Mouse (Mus musculus) cerebellum, adult 11-12 months (tissue): ENCODE results near the gene Fbxw8.

Source experiments
- DNase-seq: peaks from one replicate; pipeline ENCODE4 v3.0.0; 2022

Fbxw8 gene

DNA sequence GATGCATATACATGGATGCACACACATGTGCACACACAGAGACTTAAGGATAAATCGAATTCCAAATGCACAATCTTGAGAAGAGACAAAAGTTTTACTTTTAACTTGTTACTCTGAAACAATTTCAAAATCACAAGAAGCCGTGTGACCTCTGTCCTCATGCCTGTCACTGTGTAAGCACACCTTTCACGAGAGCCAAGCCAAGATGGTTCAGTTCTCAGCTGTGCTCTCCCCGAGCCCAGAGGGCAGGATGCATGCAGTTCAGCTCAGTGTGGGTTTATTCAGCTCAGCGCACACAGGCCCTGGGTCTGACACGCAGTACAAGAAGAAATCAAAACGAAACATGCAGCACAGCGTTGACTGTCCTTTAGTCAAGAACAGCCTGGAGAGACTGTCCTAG lies 49.7 kb downstream of the Fbxw8 start:
- no peak for DNase-seq

DNA sequence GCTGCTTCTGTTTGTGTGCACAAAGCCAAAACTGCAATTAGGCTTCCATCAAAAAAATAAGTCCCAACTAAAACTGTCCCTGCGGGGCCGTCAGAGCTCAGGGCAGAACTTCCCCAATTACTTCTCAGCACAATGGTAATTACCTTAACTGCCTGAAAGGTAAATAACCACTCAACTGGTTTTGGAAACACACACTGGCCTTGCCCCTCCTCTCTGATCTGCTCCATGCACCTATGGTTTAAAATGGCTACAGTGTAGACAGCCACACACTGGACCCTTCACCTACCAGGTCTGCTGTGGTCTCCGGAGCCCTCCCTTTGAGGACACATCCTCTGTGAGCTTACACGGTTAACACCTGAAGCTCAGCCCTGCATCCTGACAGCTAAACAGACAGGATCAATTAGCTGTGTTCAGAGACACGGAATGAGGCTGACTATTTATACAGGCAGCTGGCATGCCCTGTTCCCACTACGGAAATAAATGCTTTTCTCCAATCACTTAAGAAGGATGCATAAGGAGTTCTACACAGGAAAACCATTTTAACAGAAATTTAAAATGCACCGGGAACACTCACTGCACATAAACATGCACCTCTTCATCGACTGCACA lies 55.3 kb downstream of the Fbxw8 start:
- DNase-seq: no peak

DNA sequence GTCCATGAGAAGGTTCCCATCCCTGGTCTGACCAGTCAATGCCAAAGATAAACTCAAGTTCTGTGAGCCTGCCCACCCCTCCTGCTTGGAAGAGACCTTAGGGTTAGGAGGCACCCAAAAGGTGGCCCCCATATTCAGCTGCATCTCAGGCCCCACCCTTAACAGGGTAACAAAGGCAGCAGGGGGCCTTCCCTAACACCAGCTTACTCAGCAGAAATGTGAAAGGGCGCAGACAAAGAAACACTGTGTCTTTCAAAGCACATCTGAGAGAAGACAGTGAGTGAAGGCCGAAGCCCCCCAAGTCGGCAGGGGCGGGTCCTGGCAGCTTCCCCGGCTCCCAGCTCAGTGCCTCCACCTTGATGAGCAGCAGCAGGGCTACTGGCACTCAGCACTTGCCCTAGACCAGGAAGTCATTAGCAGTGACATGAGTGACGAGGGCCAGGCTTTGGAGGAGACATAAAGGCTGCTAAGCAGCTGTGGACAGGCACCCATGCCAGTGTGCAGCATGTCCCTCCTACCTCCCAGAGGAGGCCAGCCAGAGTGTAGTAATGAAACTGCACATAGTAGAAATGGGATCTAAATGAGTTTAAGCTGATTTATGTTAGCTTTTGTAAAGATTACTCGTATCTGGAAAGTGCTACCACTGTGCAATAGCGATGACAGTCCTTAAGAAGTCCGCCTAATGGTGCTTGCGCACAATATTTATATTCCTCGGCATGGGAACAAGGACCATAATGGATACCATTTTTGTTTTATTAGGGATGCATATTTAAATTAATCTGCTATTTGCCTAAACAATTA lies 56.0 kb downstream of the Fbxw8 start:
- DNase-seq: no peak

DNA sequence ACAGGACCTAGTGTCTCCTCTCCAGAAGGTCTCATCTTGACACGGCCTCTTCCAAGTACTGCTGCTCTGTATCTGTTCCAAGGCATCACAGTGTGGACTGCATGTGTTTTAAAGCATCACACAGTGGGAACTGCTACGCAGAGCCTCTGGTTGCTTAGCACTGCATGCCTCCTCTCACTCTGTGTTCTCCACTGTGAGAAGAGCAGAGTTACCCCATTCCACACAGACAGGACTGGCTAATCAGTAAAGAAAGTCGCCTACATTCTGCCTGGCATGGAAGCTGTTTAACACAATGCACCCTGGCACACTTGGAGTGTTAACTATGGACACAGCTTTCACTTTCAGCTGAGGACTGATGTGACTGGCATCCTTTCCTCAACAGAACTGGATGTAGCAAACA lies 58.9 kb downstream of the Fbxw8 start:
- DNase-seq: no peak

DNA sequence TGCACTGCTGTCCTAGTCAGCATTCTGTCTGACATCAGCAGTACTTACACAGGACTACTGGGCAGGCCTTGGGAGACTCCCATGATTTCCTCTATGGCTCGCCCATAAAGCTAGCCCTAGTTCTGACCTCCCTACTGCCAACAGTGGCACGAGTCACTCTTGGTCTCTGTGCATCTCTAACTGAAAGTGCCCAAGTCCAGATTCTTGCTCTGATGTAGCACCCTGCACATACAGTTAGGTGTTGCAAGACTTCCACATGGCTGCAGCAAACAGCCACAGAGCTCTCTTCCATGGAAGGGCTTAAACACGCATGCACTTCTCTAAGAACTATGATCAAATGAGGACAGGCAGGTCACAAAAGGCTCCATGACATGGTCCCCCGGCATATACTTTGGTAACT lies 59.4 kb downstream of the Fbxw8 start:
- no peak for DNase-seq

DNA sequence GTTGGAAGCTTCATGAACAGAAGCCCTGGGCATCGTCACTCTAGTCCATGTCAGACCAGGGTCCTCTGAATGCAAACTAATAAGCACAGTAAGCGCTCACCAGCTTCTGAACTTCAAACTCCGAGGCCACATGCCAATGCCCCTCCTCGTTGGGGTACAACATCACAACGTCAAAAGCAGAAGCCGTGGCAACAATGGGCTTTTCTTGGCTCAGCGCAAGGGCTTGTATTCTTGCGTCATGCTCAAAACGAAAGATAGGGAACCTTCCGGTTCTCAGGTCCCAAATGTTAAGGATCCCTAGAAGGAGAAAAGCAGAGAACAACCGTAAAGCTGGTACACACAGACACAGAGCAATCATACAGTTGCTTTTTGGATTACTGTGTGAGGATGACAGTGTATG lies 59.8 kb downstream of the Fbxw8 start:
- DNase-seq: no peak

DNA sequence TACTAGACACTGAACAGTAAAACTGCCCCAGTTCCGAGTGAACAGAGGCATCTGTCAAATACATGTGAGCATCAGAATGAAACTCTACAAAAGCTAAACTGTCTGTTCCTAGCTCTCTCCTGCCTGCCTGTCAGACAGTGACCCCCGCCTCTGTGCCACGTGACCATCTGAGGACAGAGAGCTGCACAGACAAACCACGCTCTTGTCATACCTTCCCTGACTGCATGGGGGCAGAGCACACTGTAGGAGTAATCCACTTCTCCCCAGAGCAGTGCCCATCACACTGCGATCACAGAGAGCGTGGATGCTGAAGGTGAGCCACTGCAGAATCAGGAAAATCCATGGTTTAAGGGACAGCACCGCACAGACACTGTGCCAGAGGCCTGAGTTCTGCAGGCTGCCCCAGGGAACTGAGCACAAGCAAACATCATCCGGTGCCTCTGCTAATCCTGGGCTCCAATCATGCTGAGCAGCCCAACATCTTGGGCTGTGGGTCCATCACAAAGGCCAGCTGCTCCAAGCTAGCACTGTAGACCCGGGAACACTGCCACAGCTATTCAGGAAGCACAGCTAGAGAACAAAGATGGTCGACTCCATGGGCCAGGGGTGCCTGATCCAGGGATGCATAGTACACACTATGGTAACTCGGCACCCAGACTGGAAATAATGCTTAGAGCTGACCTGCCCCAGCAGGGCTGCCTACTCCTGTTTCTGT lies 61.8 kb downstream of the Fbxw8 start:
- DNase-seq: no peak

DNA sequence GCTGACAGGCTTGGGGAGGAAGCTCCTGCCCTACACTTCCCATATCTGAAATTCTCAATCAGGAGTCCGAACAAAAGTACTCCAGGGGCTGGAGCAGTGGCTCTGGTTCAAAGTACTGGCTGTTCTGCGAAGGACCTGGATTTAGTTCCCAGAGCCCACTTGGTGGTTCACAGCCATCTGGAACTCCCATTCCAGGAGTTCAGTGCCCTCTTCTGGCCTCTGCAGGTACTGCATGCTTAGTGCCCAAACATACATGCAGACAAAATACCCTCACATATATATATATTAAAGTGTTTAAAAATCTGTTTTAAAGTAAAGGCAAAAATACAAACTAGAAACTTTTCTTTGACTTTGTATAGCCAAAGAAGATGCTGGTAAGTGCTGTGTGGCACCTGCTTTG lies 64.4 kb downstream of the Fbxw8 start:
- peak; percentile 50 for DNase-seq

DNA sequence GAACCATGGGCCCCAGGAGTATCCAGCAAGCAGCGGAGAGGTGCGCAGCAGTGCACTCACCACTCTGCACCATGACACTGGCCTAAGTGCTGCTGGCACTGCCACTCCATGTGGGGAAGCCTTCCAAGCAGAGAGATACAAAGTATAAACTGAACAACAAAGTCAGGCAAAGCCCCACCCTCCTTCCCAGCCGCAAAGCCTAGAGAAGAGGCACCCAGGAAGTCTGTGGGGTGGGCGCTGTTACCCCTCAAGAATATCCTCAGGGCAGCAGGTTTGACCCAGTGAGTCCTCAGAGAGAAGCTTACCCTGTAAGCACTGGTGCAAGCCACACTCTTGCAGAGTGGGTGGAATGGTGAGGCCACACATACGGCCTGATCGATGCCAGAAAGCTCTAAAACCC lies 65.2 kb downstream of the Fbxw8 start:
- DNase-seq: peak; percentile 32

DNA sequence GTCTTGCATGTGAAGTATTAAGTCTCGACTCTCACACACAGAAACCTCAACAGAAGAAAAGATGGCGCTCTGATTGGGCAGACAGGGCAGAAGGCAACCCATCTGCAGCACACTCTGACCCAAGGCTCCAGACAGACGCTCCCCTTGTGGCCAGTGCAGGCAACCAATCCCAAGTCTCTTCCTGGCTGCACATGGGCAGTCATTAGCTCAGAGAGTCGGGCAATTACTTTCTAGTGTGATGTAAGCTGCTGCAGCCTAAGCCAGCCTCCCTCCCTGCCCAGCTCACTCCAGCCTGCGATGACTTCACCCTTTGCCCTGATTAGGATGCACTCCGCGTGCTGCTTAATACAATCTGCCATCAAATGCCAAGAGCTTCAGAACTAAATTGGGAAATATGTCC lies 66.2 kb downstream of the Fbxw8 start:
- DNase-seq: peak; percentile 86

DNA sequence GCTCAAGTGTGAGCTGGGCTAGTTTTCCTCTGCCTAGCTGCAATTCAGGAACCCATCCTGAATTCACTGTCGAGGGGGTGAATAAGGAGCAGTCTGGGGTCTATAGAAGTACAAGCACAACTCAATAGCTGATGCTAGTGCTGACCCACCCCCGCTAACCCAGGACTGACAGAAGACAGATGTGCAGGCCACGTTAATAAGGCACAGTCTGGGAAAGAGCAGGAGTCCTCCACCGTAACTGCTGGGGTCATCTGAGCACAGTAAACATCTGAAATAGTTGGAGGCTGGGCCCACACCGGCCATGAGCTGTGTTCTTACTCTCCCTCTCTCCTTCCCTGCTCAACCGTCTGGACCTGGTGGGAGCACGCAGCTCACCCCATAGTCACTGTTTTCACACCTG lies 68.3 kb downstream of the Fbxw8 start:
- no peak for DNase-seq

DNA sequence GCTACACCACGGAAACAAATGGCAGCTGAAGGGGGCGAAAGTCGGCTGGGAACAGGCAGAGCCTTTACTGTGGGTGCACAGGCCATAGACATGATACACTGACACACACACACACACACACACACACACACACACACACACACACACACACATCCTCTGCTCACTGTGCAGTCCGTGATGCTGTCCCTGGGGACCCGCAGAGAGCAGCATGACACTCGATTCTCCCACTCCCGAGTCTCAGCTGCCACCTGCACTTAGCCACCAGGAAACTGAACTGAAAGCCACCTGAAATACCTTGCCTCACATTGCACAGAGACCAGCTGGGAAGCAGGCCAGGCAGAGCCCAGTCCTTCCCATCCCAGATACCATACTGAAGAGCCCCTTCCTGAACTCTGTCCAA lies 70.0 kb downstream of the Fbxw8 start:
- DNase-seq: peak; percentile 33

DNA sequence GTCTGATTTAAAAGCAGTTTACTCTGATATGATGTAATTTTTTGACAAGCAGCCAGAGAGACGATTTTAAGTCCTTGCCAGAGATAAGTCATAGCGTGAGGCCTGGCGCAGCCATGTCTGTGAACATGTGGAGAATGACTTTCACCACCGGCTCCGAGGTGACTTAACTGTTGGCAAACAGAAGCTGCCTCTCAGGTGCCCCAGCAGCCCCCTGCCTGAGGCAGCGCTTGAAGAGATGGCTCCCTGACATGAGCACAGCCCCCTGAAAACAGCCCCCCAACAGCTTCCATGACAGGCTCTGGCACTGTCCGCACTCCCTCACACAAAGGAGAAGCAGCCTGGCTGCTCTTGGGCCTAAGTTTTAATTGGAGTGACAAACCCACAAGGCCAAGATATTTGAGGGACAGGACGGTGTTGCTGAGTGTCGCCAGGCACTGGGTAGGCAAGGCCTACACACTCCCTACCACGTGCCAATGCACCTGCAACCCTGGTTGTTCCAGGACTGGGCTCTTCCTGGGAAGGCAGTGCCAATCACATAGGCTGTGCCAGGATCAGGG lies 71.0 kb downstream of the Fbxw8 start:
- DNase-seq: peak; percentile 57

DNA sequence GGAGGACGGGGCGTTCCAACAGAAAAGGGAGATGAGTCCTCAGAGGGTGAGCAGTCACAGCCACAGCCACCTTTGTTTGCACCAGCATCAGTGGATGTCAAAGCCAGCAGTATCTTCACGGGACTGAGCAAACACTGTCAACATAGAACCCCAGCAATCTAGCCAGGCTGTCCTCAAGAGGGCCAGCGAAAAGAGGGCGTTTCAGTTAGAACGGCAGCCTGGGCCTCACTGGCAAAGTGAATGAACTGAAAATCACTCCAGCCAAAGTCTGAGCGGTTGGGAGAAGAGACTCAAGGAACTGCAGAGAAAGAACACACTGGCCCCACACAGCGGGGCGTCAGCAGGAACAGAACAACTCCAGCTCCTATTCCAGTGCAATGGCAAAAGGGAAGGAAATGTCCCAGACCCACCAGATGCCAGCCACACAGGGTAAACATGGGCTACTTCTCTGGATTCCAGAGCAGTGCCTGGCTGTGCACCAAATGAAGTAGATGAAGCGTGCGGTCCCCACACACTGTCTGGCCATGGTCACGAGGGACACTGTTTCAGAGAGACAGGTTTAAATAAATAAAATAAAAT lies 72.1 kb downstream of the Fbxw8 start:
- peak; percentile 52 for DNase-seq

DNA sequence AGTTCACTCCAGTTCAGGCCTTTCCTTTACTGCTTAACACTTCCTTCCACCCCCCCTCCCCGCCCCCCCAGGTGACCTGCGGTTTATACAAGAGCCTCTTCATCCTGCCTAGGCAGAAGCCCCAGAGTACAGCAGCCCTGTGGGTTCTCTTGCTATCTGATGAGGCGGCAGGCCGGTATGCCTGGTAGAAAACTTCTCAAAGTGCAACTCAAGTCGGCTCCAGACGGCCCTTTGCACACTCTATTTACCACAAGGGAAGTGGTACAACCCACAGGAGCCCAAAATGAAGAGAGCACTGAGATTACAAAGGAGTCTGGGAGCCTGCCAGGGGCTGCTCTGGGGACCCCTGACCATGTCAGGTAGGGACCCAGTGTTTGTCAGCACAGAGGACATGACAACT lies 73.3 kb downstream of the Fbxw8 start:
- DNase-seq: peak; percentile 39

DNA sequence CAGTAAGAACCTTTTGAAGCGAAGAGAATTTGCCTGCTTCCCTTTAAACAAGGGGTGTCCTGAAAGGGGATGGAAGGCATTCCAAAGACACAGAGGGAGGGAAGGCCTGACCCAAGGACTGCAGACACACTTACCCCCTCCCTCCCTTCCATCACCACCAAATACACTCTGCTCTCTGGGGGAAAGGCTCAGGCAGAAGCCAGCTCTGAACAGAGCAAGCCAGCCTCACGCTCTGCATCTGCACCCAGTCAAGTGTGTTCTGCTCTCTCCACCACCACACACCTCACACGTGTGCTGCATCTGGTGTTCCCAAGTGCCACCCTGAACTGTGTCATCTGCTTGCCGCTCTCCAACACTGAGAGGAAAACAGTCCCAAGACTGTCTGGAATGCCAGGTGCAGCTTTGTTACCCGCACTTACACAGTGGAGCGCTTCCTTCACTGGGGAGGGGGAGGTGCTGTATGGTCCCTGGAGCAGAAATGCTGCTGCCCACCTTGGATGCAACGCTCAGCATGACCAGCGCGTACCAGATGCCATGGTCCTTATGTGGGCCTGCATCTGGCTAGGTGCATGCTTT lies 73.8 kb downstream of the Fbxw8 start:
- DNase-seq: peak; percentile 26

DNA sequence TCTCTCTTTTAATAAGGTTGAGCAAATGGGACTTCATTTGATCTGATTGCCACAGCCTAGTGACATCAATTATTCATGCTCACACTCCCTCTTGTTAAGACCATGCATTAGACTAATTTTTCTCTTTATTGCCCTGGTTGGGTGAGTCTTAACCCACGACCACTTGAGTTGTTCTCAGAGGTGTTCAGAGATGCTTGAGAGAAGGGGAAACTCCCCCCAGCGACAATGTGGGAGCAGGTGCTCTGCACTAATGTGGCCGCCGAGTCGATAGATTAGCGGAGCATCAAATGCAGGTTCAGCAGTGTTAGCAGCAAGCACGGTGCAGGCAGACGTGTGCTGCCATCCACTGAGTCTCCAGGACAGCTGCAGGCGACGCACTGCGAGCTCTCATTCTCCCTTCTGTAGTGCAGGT lies 75.4 kb downstream of the Fbxw8 start:
- DNase-seq: peak; percentile 15

DNA sequence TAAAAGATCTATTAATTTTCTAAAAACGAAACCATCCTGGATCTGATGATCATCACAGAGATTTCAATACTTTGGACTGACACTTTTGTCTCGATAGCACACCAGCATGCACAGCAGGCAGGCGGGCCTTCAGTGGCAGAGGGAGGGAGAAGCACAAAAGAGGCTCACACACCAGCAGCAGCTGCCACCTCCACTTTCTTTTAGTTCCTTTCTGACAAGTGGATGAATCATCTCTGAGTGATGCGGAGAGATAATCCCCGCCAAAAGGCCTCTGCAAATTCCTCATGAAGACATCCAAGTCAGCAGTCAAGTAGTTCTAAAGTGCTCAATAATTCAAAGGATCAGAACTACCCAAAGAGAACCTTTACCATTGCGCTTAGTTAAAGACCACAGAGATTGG lies 75.9 kb downstream of the Fbxw8 start:
- DNase-seq: no peak

DNA sequence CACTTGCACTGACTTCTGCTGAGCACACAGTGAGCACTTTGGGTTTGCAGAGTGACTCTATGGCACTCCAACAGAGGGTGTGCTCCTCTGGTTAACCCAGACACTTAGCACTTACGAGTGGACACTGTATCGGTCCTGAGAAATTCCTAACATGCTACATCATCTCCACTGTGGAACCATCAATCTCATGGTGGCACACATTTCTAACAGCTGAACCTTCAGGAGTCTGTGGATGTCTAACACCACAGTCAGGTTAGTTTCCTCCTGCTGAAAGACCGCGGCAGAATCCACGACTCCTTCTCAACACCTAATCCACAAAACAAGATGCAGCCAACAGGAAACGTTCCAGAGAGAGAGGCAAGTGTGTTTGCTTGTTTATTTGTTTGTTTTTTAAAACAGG lies 76.7 kb downstream of the Fbxw8 start:
- no peak for DNase-seq

DNA sequence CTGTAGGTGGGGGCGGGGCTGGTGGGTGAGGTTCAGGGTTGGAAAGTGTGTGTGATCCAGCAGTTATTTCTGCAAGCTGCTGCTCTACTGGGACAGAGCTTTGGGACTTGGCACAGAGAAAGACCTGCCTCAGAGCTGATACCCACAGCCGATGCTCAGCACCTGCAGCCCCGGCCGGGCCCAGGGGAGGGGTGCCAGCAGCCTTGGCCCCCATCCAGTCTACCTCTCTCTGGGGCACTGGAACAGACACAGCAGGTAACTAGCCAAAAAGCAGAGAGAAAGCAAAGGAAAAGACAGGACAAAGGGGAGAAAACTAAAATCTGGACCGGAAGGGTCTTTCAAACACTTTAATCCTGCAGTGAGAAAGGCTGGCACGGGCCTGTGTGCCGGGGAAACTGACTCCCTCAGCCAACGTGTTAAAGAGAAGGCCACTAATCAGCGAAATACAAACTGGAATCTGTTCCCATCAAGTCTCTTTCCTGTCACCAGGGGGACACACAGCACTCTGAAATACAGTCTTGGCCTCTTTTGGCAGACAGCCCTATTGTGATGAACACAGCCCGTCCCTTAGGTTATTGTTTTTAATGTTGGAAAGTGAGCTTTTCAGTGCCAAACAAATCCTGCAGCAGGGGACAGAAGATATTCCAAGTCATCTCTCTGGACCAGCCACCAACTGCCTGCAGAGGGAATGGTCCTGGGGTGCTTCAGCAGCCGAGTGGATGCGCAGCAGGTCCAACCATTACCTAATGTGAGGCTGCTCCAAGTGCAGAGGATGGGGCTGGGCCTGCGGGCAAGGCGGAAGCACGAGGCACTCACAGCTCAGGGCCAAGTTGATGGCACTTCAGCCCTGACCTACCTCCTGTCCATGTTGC lies 78.3 kb downstream of the Fbxw8 start:
- DNase-seq: peak; percentile 74

DNA sequence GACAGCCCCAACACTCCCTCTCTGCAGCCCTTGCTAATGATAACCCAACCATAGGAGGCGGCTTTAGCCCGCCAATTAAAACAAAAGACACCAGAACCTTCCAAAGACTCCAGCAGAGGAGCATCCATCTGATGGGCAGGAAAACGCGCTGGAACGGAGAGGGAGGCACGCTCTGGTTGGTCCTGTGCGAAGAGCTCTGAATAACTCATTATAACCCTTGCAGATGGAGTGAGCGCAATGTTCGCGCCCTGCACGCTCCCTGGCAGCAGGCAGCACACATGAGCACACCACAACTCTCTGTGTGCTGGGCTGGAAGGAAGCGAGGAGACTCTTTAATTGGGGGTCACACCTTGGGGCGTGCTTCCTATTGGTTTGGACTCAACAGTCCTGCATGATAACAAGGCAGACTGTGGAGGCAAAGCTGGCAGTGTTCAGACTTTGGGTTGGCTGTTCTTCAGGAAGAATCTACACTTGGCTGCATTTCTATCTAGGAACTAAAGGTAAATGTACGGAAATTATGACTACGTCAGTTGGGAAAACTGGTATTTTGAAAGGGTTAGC lies 82.0 kb downstream of the Fbxw8 start:
- no peak for DNase-seq

DNA sequence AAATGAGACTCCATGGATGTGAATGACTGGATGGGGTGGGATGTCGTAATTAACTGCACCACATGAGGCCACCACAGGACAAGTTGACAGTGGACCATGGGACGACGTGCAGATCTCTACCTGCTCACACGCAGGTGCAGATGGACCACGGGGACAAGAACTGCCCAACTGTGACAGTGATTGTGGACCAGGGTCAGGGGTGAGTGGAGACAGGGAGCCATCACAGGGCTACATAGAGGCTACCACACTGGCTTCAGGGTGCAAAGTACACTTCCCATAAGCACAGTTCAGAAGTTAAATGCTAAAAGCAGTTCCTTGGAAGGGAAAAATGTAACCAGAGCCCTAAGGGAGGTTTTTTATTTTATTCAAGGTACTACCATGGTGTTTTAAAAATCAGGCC lies 83.5 kb downstream of the Fbxw8 start:
- no peak for DNase-seq
